Mouse (Mus musculus) brown adipose tissue, adult 24 weeks (tissue): ENCODE measurements around the gene B3gnt3. TPM values are rescaled to one million over a fixed set of nuclear protein-coding genes. Genes with fewer than 3 reads are reported as not detected.

Experiments used
- H3K27ac ChIP-seq: fragments of 200-500 bp; replicated peaks from 2 replicates; pipeline ENCODE4 v1.5.1; 2012; ENCODE audit warnings: low read depth, mild to moderate bottlenecking, low read length
- H3K4me1 ChIP-seq: fragments of 200-500 bp; 2 replicates; pipeline ENCODE4 v1.6.1; 2012; ENCODE audit warnings: low read length, mixed read lengths; ENCODE audit not compliant: control insufficient read depth, insufficient read depth, insufficient read length
- H3K4me3 ChIP-seq: fragments of 200-500 bp; 2 replicates; pipeline ENCODE4 v1.5.1; 2012; ENCODE audit warnings: low read depth, mild to moderate bottlenecking, low read length, moderate library complexity; ENCODE audit not compliant: insufficient read depth
- polyA plus RNA-seq: library from polyadenylated mRNA; stranded (reverse); fragments of >200 nt; gene quantifications from 2 replicates; pipeline ENCODE4 v1.2.4, GENCODE M21; 2012; ENCODE audit not compliant: missing spikeins, insufficient read depth, insufficient read length

The B3gnt3 gene
- polyA plus RNA-seq, 1 experiment = 1.5 TPM

GRCm38 (mm10) chr8:71676020-71676741, 25.4 kb downstream of the B3gnt3 start, which contains the start of gene Jak3:
Gene Jak3, plus strand, starts transcription at chr8:71676296.
- H3K4me3 ChIP-seq = peak within 1 kb of the TSS; percentile 66
- H3K27ac ChIP-seq = peak within 1 kb of the TSS; percentile 97
- peaks cover 33% of the 10 kb centered on the region for H3K4me1 ChIP-seq

GRCm38 (mm10) chr8:71675456-71676019, 26.1 kb downstream of the B3gnt3 start:
- H3K4me3 ChIP-seq = peak overlapping the region; percentile 66
- peaks cover 34% of the 10 kb centered on the region for H3K4me1 ChIP-seq
- H3K27ac ChIP-seq = peak overlapping the region; percentile 97

DNA sequence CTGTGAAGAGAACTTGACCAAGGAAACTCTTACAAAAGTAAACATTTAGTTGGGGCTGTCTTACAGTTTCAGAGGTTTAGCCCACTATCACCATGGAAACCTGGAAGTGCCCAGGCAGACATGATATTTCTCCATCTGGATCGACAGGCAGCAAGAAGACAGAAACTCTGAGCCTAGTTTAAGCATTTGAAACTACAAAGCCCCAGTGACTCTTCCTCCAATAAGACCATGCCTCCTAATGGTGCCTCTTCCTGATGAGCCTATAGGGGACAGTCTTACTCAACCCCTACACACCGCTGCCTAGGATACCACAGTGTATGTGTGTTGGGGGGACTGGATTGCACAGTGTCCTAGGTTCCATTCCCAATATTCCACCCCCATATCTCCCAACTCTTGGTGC, 27.5 kb downstream of the B3gnt3 start:
- H3K4me1 ChIP-seq = peaks cover 30% of the 10 kb centered on the region
- H3K4me3 ChIP-seq = no peak overlapping the region
- no peak overlapping the region for H3K27ac ChIP-seq

GRCm38 (mm10) chr8:71672168-71672735, 29.3 kb downstream of the B3gnt3 start:
- no peak overlapping the region; the same call in 1 of the 2 replicates for H3K4me3 ChIP-seq
- no peak overlapping the region for H3K27ac ChIP-seq
- H3K4me1 ChIP-seq = peaks cover 18% of the 10 kb centered on the region

GRCm38 (mm10) chr8:71671549-71671965, 30.0 kb downstream of the B3gnt3 start, which contains the start of gene Unc13a:
Gene Unc13a, minus strand, starts transcription at chr8:71671757.
- peak within 1 kb of the TSS; percentile 60 for H3K4me3 ChIP-seq
- H3K4me1 ChIP-seq = peaks cover 18% of the 10 kb centered on the region
- H3K27ac ChIP-seq = peak within 1 kb of the TSS; percentile 42; the same call in 1 of the 2 replicates

- peak overlapping the region; percentile 60 for H3K4me3 ChIP-seq
- peaks cover 18% of the 10 kb centered on the region for H3K4me1 ChIP-seq
- no peak overlapping the region for H3K27ac ChIP-seq
These were observed 30.7 kb downstream of the B3gnt3 start for GRCm38 (mm10) chr8:71670621-71671548.

- Histone ChIP-seq H3K27ac (no peak overlapping the region), H3K4me3 (no peak overlapping the region), H3K4me1 (peaks cover 12% of the 10 kb centered on the region)
These were observed 31.4 kb downstream of the B3gnt3 start for GRCm38 (mm10) chr8:71670198-71670597.

- Histone ChIP-seq H3K4me3 (peak overlapping the region; percentile 19), H3K4me1 (peaks cover 10% of the 10 kb centered on the region), H3K27ac (0 out of 2 replicates have a peak overlapping the region, but pooled peaks have one; percentile 29)
These were observed 33.2 kb downstream of the B3gnt3 start for GRCm38 (mm10) chr8:71668220-71668975.

GRCm38 (mm10) chr8:71667256-71667655, 34.3 kb downstream of the B3gnt3 start:
- Histone ChIP-seq H3K27ac (no peak overlapping the region), H3K4me1 (peaks cover 10% of the 10 kb centered on the region), H3K4me3 (no peak overlapping the region)

DNA sequence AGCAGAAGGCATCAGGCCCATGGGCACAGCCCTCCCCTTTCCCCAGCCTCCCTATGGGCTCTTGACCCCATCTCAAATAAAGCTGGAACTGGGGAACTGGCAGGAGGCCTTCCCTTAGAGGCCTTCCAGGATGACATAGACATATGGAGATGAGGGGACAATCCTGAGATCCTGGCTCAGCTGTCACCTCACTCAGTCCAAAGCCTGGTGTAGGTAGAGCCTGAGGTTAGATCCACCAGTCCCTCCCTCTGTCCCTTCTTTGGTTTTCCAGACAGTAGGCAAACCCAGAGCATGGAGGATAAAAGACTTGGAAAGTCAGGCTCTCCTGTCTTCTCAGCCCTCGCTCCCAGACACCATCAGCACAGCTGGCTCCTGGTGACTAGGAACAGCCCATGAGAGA, 34.7 kb downstream of the B3gnt3 start:
- peaks cover 10% of the 10 kb centered on the region for H3K4me1 ChIP-seq
- H3K27ac ChIP-seq = no peak overlapping the region
- no peak overlapping the region for H3K4me3 ChIP-seq

DNA sequence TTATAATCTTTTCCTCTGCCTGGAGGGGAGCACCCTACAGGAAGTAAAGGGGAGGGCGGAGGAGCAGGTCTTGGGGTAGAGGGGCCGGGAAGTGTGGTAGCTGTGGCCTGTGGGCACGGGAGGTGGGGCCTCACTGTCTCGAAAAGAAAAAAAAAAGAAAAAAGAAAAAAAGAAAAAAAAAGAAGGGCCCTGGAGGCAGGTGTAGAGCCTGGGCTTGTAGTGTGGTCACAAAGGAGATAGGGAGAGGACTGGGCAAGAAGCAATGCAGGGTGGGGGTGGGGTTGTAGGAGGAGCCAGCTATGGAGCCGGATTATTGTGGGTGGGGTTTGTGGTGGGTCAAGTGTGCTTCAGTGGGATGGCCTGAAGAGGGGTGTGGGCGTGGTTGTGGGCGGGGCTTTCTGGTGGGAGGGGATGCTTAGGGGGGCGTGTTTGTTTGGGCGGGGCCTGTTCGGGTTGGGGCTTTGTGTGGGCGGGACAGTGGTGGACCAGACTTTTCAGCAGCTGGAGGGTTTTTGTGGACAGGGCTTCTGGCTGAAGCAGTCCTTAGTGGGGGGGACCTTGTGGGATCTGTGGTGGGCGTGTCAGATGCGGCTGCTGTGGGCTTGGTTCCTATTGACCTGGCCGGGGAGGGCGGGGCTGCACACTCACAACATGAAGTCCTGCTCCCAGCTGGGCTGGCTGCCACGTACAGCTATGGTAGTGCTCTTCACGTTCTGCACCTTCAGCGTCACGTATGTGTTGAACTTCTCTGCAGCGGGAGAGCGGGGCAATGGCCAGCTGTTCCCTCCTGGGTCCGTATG, 36.1 kb downstream of the B3gnt3 start:
- no peak overlapping the region for H3K27ac ChIP-seq
- H3K4me1 ChIP-seq = peaks cover 5% of the 10 kb centered on the region
- H3K4me3 ChIP-seq = no peak overlapping the region

GRCm38 (mm10) chr8:71660325-71661120, 41.1 kb downstream of the B3gnt3 start:
- no peak overlapping the region for H3K27ac ChIP-seq
- no peak overlapping the region for H3K4me3 ChIP-seq

DNA sequence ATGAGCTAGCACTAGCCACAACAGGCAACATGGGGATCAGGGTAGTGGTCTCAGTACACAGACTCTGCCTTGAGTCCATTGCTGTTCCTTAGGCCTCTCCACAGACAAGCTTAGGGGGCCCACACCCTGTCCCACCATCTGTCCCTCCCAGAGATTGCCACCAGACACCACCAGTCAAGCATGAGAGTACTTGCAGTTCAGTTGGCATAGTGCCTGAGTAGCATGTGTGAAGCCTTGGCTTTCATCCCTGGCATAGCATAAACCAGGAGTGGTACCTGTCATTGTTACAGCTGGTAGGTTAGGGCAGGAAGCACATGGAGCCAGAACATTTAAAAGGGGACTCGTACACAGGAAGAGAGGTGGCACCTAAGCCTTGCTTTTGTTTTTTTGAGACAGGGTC, 41.8 kb downstream of the B3gnt3 start:
- H3K27ac ChIP-seq = no peak overlapping the region
- H3K4me3 ChIP-seq = no peak overlapping the region
- H3K4me1 ChIP-seq = peaks cover under 1% of the 10 kb centered on the region; the same call in 1 of the 2 replicates

More at GRCm38 (mm10) chr8:71660325-71661120, 41.1 kb downstream of the B3gnt3 start:
- H3K4me1 ChIP-seq = no peaks in the 10 kb centered on the region
